Mouse (Mus musculus) kidney, postnatal 10 days (tissue): ENCODE data around the gene Cadps2.

ENCODE experiments used
- DNase-seq: peaks from one replicate; pipeline ENCODE4 v3.0.0; 2021; ENCODE audit warnings: mixed read lengths

The Cadps2 gene

DNA sequence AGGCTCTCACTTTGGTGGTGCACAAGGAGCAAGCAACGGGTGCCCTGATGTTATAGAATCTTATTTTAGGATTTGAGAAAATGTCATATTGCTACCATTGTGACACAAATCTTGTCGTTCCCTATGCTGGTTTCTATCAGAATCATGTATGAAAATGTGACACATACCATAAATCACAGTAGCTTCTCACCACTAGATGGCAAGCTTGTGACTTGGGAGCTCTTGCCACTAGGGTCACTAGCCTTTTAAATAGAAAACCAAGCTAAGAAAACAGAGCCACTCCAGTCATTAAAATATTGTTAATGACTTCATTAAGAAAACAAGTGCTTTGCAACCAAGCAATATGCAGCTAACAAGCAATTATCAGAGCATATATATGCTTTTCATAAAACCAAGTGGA is 81.0 kb downstream of the Cadps2 start:
- DNase-seq, result peak; percentile 10

DNA sequence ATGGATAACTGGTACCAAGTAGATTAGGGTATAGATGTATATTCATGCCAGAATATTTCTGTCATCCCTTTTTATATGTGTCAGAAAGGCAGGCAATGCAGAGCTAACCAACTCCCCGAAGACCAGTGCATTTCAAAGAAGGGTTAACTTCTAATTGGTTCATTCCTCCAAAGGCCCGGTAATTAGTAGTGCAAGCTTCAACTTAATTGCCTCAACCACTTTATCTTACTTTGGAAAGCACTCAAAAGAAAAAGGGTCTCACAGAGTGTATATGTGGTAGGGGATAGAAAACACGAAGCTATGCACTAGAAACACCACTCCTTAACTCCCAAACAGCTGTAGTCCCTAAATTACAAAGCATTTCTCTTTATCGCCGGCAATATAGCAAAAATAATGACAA is 90.4 kb downstream of the Cadps2 start:
- DNase-seq, result no peak

DNA sequence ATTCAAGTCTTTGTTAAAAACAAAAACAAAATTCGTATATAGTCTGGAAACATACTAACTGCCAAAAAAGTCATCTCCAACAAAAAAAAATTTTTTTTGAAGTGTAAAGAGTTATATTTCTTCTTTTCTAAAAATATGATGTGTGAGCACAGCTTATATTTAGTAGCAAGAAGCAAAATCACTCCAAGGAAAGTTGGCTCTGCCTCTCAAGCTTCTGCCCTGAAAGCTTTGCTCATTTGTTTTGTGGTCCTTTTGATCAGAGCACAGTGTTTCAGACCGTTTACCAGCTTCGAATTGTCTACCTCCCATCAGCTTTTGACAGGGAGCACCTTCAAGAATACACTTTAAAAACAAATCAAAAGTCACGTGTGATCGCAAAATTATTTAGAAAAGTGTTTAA is 99.2 kb downstream of the Cadps2 start:
- DNase-seq, result no peak

- no peak for DNase-seq
These were observed 106.5 kb downstream of the Cadps2 start for GRCm38 (mm10) chr6:23732750-23733149.

DNA sequence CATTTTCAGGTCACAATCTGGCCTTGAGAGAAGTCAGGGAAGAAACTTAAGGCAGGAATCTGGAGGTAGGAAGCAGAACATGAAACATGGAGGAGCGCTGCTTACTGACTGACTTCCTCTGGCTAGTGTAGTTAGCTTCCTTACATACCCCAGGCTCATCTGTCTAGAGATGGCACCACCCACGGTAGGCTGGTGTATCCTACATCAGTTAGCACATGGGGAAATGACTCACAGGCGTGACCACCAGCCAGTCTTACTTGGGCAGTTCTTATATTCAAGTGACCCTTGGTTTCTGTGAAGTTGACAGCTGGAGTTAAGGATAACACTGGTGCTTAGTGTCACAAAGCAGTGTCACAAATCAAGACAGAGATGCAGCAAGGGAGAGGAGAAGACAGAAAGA is 110.6 kb downstream of the Cadps2 start:
- DNase-seq, result no peak

GRCm38 (mm10) chr6:23723697-23724096 is 115.5 kb downstream of the Cadps2 start:
- DNase-seq, result no peak

- no peak for DNase-seq
These were observed 118.8 kb downstream of the Cadps2 start for GRCm38 (mm10) chr6:23720401-23720800.

DNA sequence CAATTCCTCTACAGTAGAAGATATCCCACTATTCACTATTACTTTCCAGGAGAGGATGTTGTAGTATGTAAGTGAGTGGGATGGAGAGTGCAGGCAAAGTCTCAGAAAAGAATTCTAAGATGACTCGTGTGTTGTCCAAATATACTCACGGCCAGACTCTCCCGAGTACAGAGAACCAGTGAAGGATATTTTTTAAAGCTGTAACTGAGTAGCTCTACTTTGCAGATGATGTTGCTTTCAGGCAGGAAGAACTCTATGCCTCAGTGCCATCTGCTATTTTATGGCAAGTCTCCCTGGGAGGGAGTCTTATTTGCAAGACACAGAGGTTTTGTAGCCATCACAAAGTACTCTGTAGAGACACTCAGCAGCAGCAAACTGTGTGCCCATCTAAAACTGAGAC is 131.7 kb downstream of the Cadps2 start:
- no peak for DNase-seq

DNA sequence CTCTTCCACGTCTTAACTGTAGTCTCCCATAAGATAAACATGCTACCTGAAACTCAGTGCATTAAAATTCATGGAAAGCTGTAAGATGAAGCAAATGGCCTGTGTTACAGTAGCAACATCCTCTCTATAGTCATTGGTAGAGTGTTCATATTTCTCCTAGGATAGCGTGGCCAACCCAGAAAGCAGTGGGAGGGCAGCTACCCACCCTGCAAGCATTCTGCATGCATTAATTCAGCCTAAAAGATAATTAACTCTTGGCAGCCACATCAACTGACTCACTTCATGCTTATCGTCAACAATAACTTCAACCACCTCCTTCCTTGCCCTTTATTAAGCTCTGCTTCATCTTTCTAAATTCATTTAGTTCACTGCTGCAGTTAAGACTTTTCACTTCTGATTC is 138.3 kb downstream of the Cadps2 start:
- DNase-seq, result no peak

GRCm38 (mm10) chr6:23678172-23678571 is 161.0 kb downstream of the Cadps2 start:
- DNase-seq, result no peak

DNA sequence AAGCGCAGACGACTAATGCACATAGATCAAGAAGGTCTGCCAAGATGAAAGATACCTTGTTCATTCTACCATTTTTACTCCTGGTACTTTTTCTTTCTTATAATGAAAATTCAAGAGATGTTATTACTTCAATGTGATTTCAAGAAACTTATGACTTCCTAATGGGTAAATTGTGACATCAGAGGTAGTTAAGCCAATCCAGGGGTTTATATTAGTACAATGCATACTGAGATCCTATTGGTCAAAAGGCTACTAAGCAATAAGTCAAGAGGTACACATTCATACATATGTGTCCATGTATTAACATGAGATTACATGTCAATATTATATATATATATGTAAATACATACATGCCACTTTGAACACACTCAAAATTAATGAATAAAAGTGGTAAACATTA is 184.2 kb downstream of the Cadps2 start, which contains the start of gene Rnf148:
Gene Rnf148, minus strand, starts transcription at position 101 of the 400 bp plus-strand sequence.
- DNase-seq, result no peak

DNA sequence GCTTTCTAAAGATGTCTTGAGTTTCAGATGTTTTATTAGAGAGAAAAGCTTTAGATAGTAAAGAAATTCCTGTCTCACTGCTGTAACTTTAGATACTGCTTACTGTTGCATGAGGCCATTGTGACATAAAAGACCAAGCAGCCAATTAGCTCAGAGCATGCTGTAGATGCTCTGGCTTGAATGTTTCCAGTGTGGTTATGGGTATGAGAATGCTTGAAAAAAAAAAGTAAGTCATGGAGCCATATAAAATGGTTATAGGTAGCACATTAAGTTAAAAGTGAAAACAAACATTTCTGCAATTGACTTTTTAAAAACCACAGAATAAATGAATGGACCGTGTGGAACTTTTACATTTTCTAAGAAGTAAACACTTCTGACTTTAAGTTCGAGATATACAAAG is 189.0 kb downstream of the Cadps2 start, which contains the start of gene Rnf133:
Gene Rnf133, minus strand, starts transcription at position 101 of the 400 bp plus-strand sequence.
- DNase-seq, result no peak

GRCm38 (mm10) chr6:23648732-23649131 is 190.5 kb downstream of the Cadps2 start:
- peak; percentile 19 for DNase-seq

DNA sequence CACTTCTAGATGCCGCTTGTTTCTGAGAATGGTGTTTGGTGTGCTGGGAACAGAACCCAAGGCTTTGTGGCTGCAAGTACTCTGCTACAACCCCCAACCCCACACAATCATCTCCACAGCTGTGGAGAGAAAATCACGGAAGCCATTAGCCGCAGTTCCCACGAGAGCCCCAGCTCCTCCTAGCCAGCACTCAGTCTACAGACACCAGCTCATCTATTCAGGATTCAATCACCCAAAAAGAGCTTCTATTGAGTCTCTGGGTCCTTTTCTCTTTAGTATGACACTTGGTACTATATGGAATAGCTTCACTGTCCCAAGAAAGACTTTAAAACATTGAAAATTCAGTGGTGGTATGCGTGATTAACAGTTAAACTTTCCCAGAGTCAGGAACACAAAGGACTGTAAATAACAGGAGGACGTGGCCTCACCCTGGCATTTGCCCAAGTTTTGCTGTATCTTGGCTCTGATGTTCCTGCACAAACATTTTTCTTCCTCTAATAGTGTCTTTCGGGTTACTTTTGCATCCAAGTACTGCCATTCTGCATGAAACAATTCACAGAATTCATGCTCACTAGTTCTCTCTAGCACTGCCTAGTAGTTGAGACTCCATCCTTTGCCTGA is 191.5 kb downstream of the Cadps2 start:
- peak; percentile 83 for DNase-seq

GRCm38 (mm10) chr6:23637081-23637480 is 202.1 kb downstream of the Cadps2 start:
- DNase-seq, result peak; percentile 16

- DNase-seq, result no peak
These were observed 204.0 kb downstream of the Cadps2 start for GRCm38 (mm10) chr6:23635208-23635607.

DNA sequence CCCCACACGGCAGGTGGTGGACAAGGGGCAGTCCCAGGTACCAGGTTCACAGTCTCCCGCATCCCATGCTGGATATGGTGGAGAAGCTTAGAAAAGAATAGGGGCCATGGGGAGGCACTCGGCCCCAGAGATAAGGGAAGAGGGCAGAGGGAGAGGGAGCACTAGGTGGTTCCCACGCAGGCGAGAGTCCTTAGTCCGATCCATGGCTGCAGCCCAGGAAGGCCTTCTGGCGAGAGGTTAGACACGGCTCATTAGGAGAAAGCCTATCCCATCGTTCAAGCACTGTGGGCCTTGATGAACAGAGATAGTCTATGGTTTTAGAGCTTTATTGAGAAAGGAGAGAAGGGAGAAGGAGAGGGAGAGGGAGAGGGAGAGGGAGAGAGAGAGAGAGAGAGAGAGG is 205.2 kb downstream of the Cadps2 start:
- DNase-seq, result no peak

DNA sequence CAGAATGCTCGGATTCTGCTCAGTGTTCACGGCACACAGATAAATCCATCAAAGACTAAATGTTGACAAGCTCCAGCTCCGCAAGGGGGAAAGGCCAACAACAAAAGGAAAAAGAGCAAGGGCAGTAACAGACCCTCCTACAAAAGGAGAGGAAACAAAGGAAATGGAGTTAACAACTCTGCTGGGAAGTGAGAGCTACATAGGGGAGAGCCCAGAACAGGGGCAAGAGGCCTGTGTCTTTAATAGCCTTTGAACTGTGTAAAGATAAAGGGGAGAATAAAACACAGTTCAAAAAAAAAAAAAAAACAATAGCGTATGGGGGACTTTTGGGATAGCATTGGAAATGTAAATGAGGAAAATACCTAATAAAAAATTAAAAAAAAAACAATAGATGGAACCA is 208.8 kb downstream of the Cadps2 start:
- no peak for DNase-seq

DNA sequence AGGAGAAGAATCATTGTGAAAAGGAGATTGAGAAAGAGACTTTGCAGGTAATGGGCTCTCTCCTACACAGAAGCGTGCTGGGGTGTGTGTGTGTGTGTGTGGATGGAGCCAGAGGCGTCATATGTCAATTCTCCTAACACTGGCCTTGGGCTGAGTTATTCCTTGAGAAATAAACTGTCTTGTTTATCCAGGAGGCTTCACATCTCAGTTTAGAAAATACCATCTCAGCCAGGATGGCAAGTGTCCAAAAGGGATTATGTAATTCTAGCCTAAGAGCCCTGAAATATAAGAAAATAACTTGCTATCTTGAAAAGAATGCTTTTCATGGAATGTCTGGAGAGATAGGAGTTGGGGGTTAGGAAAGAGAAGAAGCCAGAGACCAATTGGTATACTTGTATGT is 264.1 kb downstream of the Cadps2 start:
- no peak for DNase-seq

- no peak for DNase-seq
These were observed 265.5 kb downstream of the Cadps2 start for GRCm38 (mm10) chr6:23573750-23574149.

DNA sequence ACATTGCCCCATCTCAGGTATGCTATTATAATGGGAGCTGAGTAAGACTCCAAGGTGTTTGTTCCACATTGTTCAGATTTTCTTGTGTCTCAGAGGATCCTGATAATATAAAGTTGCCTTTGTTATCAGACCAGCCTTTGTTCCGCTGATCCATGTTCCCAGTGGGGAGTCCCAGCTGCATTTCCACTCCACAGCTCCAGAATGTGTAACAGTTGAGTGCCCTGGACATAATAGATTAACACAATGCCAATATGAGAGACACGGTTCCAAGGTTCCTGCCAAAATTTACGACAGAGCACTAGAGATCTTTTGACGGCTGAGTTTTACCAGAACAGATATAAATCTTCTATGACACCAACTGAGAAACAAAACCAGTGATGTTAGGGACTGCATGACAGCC is 266.8 kb downstream of the Cadps2 start:
- no peak for DNase-seq

DNA sequence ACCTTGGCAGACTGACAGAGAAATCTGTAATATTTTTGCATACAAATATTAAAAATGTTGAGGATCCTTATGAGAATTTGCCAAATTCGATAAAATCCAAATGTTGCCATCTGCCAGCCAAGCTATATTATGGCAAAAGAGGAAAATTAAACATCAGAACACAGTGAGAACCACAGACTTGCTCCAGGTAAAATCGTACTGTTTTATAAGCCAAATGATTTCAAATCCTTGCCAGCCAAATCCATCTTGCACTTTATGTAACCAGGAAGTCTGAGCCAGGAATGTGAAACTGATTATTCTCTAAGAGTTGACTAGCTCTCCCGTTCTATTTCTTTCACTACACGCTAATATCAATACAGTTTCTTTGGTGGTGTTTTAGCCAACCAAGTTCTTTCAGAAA is 269.5 kb downstream of the Cadps2 start:
- no peak for DNase-seq

- no peak for DNase-seq
These were observed 270.5 kb downstream of the Cadps2 start for GRCm38 (mm10) chr6:23568688-23569087.

- no peak for DNase-seq
These were observed 271.6 kb downstream of the Cadps2 start for GRCm38 (mm10) chr6:23567651-23568050.

GRCm38 (mm10) chr6:23549874-23550273 is 289.3 kb downstream of the Cadps2 start:
- no peak for DNase-seq
